Mouse (Mus musculus) heart, postnatal 14 days (tissue): ENCODE measurements around the gene Wasl. TPM values are rescaled to one million over a fixed set of nuclear protein-coding genes. Genes with fewer than 3 reads are reported as not detected.
A peak's percentile ranks its signal among the peaks of the same experiment; 100 is the strongest.

Experiments used
- DNase-seq, 2 experiments: peaks; one replicate each; pipeline ENCODE4 v3.0.0; 2021 to 2022
- intact Hi-C: fragments of 180-260 bp; cut with DNase I; formaldehyde crosslinking; loops from one replicate; pipeline ENCODE4 v1.15.1; 2025
- total RNA-seq, 2 experiments: library from RNA; stranded (reverse); gene quantifications; 2 replicates each; pipeline ENCODE4 v1.2.3; 2021

Gene Wasl
- total RNA-seq, 2 experiments from 2014 or later = 30.7 to 32.9 TPM

GRCm38 (mm10) chr6:24647103-24647691, 17.6 kb downstream of the Wasl start:
- intact Hi-C loops = no loop called here
- no peak for DNase-seq

GRCm38 (mm10) chr6:24645346-24646053, 19.3 kb downstream of the Wasl start:
- intact Hi-C loops = no loop called here
- DNase-seq = no peak

GRCm38 (mm10) chr6:24642960-24643359, 21.8 kb downstream of the Wasl start:
- DNase-seq = no peak
- intact Hi-C loops = no loop called here

DNA sequence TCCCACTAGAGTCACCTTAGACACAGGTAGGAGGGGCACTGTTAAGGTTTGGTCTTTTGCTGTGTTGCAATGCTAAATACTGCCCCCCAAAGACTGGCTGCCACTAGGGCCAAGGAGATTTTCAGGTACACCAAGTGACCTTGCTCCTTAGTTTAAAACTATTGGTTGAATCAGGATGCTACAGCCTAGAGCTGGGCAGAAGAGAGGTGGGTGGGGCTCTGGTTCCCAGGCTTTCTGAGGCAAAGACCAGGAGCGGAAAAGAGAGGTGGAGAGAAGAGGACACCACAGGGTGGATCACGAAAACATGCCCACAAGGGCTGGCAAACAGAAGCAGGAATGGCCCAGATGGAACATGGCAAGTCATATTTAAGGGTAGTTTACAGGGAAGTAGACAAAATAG, 22.6 kb downstream of the Wasl start:
- intact Hi-C loops = no loop called here

DNA sequence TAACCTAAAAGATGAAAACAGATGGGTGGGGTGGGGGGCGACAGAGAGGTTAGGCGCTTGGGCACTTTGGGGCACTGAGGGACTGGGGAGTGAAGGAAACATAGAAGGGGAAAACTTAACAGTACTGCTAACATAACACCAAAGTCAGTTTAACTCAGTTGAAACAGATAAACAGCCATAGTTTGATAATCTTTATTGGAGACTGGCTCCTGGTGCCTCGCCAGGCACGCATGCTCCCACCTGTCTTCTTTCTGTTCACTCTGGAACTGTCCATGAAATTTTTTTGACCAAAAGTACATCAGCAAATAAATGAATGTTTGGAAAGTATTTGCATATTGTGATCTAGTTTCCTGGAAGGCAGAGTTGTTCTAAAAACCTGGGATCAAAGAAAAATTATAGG, 23.5 kb downstream of the Wasl start:
- no peak for DNase-seq
- intact Hi-C loops = no loop called here

More for the DNA sequence above, 22.6 kb downstream of the Wasl start:
- DNase-seq = no peak

- no peak for DNase-seq
- intact Hi-C loops = no loop called here
Observed at GRCm38 (mm10) chr6:24635814-24636213, 29.0 kb downstream of the Wasl start.

- DNase-seq = no peak
Observed at GRCm38 (mm10) chr6:24634065-24634464, 30.7 kb downstream of the Wasl start.

DNA sequence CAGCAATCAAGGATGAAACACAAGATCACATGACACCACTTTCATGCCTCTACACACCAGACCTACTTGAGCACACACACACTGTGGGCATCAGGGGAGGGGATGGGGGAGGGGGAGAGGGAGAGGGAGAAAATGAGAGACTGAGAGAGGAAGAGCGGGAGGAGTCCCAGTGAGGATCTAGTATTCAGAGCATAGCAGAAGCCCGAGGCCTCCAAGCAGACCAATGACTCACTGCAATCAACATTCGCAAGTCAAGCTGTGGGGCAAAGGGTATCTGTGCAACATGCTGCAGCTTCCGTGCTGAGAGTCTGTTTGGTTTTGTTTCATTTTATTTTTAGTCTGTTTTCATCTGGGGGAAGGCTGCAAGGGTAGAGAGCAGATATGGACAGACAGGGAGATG, 32.7 kb downstream of the Wasl start:
- no peak for DNase-seq
- intact Hi-C loops = no loop called here

More at GRCm38 (mm10) chr6:24634065-24634464, 30.7 kb downstream of the Wasl start:
- intact Hi-C loops = no loop called here

GRCm38 (mm10) chr6:24628499-24628898, 36.3 kb downstream of the Wasl start:
- intact Hi-C loops = loop anchor here (2.0 to 5.0 kb wide), 2 partner anchors 34 to 92 kb away; no protein-coding TSS in a partner anchor
- no peak for DNase-seq

DNA sequence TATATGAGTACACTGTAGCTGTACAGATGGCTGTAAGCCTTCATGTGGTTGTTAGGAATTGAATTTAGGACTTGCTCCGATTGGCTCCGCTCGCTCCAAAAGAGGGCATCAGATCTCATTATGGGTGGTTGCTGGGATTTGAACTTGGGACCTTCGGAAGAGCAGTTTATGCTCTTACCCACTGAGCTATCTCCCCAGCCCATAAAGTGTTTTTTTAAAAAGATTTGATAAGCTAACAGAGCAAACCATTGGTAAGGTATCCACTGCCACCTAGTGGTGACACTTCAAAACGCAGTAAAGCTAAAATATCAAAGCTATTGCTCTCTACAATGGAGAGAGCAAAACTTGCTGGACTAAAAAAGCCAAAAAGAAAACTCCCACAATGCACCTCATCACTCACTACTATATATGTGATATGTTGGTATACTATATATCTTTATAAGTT, 37.2 kb downstream of the Wasl start:
- intact Hi-C loops = loop anchor here (1.0 to 5.0 kb wide), 4 partner anchors 35 to 97 kb away; no protein-coding TSS in a partner anchor
- peak; percentile 48 to 74 for DNase-seq

- intact Hi-C loops = no loop called here
- DNase-seq = no peak
Observed at GRCm38 (mm10) chr6:24622098-24622497, 42.7 kb downstream of the Wasl start.

DNA sequence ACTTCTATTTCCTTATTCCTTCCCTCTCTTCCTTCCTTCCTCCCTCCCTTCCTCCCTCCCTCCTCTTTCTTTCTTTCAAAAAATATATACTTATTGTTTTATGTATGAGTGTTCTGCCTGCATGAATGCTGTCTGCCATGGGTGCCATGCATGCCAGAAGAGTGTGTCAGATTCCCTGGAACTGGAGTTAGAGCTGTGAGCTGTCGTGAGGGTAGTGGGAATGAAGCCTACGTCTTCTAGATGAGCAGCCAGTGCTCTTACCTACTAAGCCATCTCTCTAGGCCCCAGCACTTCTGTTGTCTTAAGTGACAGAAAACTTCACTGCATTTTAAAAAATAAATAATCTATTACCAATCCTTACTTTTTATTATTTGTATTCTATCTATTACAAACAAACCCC, 43.9 kb downstream of the Wasl start:
- DNase-seq = no peak
- intact Hi-C loops = no loop called here

DNA sequence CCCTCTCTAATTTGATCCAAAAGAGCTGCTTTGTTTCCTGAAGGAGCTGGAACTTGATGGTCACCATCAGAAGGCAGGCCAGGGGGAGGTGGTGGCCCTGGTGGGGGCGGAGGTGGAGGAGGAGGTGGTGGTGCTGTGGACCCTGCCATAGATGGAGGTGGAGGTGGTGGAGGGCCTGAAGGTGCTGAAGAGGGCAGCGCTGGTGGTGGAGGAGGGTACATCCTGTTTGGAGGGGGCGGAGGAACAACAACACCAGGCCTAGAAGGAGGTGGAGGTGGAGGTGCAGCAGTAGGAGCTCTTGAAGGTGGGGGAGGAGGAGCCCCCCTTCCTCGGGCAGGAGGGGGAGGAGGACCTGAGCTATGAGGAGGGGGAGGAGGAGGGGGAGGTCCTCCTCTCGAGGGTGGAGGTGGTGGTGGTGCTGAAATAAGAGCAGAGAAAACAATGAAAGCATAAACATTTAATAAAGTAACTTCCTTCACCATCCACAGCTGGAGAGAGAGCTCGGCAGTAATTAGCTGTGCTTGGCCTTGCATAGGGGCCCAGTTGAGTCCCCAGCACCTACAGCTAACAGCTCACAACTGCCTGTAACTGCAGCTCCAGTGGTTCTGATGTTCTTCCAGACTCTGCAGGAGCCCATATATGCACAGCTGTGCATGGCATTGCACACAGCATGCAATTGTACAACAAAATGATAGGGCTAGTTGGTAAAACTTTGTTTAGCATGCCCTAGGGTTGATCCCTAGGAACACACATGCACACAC, 45.3 kb downstream of the Wasl start:
- intact Hi-C loops = no loop called here
- DNase-seq = no peak

GRCm38 (mm10) chr6:24616746-24617145, 48.1 kb downstream of the Wasl start:
- intact Hi-C loops = no loop called here
- DNase-seq = no peak

DNA sequence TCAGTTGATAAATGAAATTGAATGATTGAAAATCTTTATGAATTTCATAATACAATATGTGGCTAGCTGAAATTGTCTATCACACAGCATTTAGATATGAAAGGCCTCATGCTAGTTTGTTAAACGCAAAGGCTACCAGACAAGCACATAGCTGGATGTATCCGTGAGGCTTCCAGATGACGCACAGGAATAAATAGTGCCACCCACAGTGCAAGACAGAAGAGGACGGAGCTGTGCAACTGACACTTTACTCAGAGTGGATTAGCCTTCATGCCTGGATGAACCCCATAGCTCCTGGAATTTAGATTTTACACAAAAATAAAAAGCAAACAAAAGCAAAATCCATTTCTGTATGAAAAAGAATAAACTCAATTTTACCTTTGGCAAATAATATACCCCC, 50.9 kb downstream of the Wasl start:
- intact Hi-C loops = no loop called here
- no peak for DNase-seq

DNA sequence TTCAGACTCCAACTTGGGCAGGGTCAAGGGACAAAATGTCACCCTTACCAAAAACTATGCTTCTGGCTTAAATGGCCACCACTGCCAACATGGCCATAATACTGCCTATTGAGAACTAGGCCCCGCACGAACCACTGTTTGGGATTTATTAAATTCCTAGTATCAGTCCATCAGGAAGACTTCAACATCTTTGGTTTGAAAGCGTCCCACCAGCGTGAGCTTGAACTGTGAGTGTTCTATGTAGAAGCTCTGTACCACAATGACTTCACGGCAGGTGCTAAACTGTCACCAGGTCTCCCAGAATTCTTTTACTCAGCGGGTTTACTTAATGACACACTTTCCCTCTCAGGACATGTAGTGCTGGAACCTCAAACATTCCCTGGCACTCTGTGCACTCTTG, 51.5 kb downstream of the Wasl start:
- DNase-seq = no peak
- intact Hi-C loops = no loop called here

DNA sequence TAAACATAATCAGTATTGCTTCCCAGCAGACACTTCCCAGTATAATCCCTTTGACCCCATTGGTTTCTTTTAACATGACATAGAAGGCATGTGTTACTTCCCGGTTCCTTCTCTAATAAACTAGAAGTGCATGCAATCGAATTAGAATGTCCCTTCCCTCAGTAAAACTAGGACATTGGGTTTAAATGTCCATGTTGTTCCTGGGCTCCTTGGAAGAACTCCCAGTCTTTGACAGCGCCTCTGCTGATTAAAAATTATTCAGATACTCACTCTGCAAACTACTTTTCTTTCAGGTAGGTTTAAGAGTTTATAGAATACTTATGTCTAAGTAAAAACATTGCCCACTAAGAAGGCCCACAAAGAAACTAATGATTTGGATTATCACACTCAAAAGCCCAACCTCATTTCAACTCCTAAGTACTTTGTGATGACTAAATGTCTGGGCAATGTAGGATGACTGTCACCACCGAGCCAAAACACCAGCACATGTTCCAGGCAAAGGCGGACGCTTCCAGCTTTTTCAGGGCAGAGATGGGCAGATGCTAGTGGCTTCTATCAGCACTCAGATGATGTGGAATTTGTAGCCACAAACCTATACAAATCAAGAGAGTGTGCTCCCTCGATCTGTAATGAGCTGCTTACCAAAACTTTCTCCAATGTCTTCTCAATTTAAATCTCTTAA, 52.6 kb downstream of the Wasl start:
- peak in 1 of 2 experiments; percentile 54 for DNase-seq
- intact Hi-C loops = no loop called here

GRCm38 (mm10) chr6:24610358-24610757, 54.5 kb downstream of the Wasl start:
- no peak for DNase-seq
- intact Hi-C loops = no loop called here

- no peak for DNase-seq
- intact Hi-C loops = loop anchor here (5.0 kb wide), 1 partner anchor 37 kb away; no protein-coding TSS in a partner anchor
Observed at GRCm38 (mm10) chr6:24609531-24609930, 55.3 kb downstream of the Wasl start.

GRCm38 (mm10) chr6:24608682-24609081, 56.1 kb downstream of the Wasl start:
- intact Hi-C loops = loop anchor here (5.0 kb wide), 1 partner anchor 36 kb away; no protein-coding TSS in a partner anchor
- no peak for DNase-seq

GRCm38 (mm10) chr6:24608129-24608528, 56.7 kb downstream of the Wasl start:
- intact Hi-C loops = loop anchor here (5.0 kb wide), 1 partner anchor 36 kb away; no protein-coding TSS in a partner anchor
- no peak for DNase-seq
